Mouse (Mus musculus) forelimb bud, embryonic 11.5 days (tissue): ENCODE results near the gene Actg2.
"Not testable (repeated sequence)": the region's sequence is repeated elsewhere in the genome, so short reads cannot be mapped to it uniquely, and the experiment has no call there.

Source experiments
- DNase-seq: peaks from one replicate; pipeline ENCODE4 v3.0.0-alpha.2; 2012; ENCODE audit warnings: low read depth, low spot score

The Actg2 gene

DNA sequence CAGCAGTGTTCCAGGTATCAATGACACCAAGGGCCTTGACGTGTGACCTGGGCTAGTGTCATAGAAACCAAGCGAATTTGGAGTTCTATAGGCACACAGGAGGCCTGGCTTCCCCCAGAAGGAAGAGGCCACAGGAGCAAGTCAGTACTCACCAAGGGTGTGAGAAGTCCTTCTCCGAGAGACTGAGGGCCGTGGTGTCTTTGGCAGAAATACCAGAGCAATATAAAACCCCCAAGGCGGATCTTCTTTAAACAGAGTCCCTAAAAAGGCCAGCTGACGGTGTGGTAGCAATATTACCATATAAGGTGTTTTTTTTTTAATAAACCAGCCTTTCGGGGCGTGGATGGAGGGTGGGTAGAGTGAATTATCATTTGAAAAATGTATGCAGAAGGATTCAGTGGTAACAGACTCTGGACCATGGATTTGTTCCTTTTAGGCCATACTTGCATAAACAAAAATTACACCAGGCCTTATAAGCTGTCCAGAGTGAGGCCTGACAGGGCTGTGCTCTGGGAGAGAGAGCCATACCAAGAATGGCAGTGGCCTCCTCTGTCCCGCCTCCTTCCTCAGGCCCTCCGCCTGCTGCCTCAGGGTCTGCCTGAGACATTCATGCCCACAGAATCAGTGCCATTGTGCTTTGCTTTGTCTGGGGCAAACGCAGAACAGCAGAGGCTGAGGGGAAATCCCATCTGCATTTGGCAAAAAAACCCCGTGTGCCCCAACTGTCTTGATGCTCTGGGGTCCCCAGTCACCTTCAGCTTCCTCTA, at the start of gene Actg2:
Gene Actg2 (minus strand): TSS at position 238 of the 767 bp plus-strand sequence.
- no peak for DNase-seq

DNA sequence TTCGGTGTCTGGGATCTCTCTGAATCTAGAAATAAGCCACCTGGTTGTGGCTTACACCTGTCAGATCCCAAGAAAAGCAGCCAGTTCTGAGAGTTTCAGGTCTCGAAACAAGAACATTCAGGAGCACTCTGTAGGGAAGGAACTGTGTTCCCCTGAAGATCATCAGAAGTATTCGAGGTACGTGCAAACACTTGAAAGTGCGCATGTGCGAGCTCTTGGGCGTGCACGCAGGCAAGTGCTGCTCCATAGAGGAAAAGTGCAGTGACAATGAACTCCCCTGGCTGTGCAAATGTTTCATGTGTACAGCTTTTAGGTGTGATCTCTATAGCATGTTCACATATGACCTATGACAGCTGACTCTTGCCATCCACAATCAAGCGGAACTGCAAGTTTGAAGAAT, 49.3 kb upstream of the Actg2 start:
- DNase-seq = not testable (repeated sequence)

DNA sequence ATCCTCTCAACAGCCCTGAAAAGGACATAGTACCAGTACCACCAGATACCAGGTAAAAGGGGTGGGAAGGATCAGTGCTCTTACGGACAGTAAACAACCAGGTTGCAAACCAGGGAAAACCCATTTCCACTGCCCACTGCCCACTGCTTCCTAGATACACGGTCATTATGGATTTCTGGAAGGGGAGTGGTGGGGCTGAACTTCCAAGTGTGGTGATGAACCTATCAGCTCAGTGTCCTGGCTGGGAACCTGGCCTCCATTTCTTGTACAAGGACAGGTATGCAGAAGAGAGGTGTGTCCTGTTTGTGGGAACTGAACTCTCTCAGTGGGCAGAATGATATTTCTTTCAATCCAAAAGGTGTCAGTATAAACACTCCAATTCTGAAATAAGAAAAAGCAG, 47.5 kb upstream of the Actg2 start:
- DNase-seq = no peak

DNA sequence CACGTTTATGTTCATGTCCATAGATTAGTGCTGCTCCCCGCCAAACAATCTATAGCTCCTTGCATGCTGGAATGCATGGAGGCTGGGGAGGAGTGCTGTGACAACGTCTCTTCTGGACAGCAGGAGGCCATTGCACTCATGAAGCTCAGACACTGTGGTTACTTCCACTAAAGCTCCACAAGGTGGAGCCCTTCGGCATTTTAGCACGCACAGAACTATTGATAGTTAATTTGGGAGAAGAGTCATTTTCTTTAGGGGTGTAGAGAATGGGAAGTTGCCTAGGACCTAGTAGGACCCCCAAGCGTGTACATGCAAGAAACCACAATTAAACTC, 46.8 kb upstream of the Actg2 start:
- peak; percentile 69 for DNase-seq

DNA sequence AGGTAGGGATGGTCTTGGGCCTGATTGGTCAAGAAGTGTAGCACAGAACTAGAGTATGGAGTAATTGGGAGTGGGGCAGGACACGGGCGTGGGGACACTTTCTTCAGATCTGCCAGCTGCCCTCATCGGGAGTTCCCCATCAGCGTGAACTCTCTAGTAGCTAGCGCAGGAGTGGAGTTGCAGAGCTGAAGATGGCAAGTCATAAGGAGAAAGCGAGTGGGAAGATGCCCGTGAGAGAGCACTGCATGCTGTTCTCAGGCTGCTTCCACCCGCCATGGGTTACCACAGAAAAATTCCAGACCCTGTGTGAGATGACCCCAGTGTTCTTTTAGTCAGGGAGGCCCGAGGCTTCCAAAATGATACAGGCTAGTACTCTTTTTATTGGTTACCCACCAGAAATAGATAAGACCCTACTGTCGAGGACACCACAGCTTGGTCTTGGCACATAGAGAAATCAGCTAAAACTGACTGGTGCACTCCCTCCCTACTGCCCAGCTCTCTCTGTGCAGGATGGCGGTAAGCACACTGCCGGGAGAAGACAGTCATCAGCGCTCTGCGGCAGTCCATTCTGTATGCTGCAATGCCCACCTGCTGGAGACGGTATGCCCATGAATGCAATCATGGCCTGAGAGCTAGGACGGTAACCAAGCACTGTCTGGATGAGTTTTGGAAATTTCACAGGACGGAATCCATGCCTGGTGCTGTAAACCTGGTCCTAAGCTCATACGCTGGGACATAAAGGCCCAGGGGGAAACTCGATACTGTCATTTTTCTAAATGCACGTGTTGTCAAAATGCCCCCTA, 46.3 kb upstream of the Actg2 start:
- no peak for DNase-seq

DNA sequence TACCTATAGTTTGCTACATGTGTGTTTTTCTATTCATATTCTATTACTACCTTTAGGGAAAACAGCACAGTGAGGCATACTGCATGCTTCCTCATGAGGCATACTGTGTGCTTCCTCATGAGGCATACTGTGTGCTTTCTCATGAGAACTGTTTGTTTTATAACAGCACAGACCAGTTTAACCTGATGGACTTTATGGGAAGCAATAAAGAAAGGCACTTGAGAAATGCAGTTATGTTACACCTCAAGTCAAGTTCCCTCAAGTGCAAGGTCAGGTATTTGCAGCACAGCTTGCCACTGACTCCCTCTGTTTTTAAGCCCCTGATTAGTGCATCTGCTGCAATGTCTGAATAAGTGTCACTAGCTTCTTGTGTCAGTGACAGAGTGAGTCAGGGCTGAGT, 41.5 kb upstream of the Actg2 start:
- no peak for DNase-seq

DNA sequence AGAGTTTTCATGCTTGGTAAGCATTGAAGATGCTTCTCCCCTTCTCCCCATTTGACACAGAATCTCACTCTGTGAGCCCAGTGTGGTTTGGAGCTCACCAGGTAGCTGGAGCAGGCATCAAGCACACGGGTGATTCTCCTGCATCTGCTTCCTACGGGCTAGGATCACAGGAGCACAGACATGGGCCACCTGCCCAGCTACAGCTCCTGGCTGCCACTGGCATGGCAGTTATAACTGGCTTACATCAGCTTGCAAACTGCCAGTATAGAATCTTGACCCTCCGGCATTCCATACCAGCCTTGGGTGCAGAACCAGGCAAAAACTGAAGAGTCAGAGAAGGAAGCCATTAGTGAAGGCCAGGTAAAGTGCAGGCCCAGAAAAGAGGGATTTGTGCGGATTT, 39.5 kb upstream of the Actg2 start:
- DNase-seq = no peak

DNA sequence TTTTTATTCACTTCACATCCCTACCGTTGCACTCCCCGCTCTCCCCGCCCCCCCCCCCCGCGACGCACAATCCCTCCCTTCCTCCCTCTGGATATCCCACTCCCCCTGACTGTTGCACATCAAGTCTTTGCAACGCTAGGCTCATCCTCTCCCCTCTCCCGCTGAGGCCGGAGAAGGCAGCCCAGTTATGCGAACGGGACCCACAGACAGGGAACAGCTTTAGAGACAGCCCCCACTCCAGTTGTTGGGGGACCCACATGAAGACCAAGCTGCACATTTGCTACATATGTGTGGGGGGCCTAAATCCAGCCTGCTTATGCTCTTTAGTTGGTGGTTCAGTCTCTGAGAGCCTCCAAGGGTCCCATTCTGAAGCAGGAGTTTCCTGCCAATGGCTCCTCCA, 36.6 kb upstream of the Actg2 start, which contains the start of gene Stambp:
Gene Stambp (minus strand): TSS at position 59 of the 400 bp plus-strand sequence.
- DNase-seq = no peak

DNA sequence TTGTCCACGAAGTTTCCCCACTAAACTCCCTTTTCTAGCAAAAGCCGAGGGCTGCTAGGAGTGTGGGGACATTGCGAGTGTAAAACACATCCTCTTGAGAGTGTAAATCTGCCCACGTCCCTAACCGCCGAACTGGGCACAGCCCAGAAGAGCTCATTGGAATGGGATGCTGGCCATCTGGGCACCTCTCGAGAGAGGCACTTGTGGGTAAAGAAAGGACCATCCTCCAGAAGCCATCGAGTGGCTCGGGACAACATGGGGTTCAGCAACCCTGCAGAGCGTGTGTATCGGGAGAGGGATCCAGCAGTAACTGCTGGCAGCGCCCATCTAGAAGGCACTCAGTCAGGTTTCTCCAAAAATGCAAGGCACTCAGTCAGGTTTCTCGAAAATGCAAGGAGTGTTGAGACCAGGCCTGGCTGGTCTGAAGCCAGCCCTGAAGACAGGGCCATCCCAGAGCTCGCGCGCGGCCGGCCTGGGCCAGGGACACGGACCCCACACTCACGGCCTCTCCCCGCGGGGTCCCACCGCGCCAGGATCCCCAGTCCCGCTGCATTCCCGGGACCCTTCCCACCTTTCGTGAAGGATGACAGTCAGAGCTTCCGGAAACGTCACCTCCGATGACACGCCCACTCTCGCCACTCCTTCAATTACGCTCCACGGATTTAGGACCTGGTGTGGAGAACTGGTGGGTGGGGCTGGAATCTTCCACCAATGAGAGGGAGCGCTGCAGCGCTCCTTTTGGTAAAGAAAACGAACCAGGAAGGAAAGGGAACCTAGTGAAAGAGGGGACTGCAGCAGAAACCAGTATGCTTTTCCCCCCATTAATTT, 36.0 kb upstream of the Actg2 start:
- peak; percentile 90 for DNase-seq

DNA sequence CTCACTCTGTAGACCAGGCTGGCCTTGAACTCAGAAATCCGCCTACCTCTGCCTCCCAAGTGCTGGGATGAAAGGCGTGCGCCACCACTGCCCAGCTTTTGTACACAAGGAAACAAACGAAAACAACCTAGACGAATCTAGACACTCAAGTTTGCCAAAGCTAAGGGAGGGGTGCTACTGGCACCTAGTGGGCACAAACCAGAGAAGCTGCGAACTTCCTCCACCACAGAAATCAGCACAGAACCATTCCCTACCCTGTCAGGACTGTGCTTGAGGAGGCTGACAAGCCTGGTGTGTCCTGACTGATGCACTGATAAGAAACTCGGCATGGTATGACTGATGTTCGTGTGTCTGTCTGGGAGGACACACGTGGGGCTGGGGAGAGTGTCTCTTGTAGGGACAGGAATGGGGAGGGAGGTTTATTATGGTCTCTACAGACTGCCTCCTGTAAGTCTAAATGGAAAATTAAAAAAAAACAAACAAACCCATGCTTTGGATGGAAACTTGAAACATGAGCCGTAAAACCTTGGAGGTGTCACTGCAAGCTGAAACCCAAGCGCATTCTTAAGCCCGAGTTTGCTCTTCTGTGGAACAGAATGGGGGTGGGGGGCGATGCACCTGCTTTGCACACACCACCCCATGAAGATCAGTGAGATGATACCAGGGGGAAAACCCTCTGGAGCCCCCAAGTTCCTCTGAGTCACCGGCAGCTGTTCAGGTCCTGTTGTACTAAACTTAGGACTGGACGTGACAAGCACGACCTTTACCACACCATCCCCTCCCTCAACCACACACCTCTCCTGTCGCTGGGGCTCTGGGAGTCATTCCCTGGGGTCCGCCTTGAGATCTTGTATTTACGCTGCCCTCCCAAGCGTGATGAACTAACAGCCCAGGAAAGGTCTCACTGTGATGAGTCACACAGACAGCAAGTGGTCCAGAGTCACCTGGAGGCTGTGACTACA, 33.1 kb upstream of the Actg2 start:
- no peak for DNase-seq

DNA sequence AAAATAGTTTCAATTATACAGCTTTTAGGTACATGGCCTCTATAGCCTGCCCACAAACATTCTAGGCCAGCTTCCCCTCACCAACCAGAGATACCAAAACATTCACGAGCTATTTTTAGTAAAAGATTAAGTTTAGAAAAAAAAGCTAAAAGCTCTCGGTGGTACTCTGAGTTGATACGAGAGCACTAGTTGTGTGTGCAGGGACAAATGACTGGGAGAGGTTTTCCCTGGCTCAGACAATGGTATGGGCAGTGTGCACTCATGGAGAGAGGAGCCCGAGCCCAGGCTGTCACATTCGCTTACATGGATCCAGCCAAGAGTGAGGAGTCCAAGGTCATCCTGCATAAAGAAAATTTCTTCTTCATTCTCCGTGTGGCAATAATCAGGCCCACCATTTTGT, 19.9 kb upstream of the Actg2 start:
- DNase-seq = no peak

DNA sequence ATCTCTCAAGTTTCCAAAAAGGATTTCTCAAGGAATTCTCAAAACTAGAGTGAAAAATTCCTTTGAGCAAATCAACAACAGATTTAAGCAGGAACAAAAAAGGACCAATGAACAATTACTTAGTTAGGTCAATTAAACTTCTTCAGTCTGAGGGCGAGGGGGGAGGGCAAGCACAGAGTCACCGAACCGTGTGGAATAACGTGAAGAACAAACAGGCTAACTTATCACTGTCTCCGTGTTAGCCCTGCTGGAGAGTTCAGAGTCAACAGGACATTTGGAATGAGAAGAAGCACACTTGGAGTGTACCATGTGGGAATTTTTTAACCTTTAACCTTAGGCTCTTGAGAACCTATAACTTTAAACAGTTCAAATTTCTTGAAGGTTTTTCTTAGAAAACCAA, 12.3 kb upstream of the Actg2 start:
- no peak for DNase-seq

DNA sequence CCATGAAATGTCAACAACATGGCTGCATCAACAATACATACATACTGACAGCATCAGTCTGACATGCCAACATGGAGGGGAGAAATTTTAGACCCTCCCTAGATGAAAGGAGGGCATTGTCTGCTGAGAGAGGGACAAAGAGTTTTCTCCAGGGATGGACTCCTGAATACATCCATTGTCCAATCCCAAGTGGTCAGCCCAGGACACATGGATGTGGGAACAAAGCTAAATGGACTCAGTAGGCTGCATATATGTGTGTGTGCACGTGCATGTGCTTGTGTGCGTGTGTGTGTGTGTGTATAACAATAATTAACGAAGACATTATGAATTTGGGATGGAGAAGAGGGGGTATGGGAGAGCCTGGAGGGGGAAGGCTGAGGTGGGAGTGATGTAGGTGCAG, 9.7 kb upstream of the Actg2 start:
- DNase-seq = no peak

DNA sequence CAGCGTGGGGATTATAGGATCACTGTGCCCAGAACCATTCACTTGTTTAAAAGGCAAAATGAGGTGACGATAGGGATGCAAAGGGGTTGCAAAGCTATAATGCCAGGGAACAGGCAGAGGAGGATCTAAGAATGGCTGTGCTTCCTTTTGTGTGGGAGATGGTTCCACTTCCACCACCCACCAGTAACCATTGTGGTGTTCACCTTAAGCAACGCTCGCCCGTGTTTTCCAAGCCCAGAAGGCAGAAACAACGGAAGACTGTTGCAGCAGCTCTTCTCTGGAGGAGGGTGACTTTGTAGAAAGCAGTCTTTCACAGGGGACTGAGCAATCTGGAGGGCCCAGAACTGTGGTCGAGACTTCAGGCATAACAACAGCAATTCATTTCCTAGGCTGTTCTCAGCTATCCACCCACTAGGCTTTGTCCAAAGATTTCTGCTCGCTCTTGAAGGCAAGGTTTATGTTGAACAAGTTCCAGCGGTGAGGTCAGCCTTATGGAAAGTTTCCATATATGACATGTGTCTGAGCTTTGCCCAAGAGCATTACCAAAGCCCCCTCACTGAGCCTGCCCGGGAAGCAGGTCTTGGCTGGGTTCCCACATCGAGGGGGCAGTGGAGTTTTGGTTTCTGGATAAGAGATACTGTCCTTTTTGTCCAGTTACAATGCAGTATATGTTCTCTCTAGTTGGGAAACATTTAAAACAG, 5.8 kb upstream of the Actg2 start:
- DNase-seq = no peak

DNA sequence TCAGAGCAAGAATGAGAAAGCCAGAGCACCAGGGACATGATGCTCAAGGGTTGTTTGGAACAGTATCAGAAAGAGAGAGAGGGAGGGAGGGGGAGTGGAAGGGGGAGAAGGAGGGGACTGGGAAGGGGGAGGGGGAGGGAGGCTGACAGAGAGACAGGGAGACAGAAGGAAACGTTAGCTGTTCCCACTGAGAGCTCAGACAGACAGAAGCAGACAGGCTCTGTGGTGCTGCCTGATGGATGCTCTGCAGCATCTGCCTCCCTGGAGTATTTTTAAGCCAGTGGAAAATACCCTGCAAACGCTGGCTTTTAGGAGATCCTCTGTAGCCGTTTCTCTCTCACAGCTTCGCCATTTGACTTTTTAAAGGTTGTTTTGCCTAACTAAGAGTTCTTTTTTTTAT, 4.0 kb upstream of the Actg2 start:
- DNase-seq = peak; percentile 1

DNA sequence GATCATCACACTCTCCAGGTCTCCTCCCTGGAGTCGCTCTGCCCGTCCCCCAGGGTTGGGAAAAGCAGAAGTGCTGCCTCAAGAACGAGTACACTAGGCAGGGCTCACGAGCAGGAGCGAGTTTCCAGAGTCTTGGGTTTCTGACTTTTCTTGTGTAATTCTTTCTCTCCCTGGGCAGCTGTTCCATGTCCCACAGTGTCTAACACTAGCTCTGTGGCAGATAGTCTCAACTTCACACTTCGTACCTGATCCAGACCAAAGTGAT, 662 bp upstream of the Actg2 start:
- DNase-seq = no peak

DNA sequence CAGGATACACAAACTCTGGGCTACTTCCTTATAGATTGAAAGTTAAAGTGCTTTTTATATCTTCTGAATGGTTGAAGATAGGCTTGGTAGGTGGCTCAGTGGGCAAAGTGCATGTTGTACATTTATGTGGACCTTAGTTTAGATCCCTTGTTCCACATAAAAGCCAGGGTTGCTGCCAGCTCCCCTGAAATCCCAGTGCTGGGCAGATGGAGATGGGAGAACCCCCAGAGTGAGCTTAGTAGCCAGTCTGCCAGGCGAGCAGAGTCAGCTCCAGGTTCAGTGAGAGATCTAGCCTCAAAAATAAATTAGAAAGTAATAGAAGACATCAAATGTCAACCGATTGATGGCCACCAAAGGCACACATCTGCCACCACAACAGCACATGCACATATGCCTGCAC, 3.5 kb downstream of the Actg2 start:
- no peak for DNase-seq

DNA sequence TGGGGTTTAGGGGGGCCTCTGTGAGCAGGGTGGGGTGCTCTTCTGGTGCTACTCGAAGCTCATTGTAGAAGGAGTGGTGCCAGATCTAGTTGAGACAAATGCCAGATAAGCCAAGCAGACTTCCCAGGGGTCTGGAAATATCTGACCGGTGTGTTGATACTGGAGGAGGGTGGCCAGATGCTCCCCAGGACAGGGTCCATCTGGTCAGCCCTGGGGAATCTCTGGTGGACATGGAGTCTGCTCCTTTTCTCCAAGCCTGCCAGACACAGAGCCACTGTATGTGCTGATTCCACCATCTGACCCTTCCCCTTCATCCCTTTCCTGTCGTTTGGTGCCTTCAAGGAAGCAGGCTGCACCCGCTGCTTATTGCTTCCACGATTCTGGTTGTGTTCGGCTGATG, 12.9 kb downstream of the Actg2 start:
- DNase-seq = no peak

DNA sequence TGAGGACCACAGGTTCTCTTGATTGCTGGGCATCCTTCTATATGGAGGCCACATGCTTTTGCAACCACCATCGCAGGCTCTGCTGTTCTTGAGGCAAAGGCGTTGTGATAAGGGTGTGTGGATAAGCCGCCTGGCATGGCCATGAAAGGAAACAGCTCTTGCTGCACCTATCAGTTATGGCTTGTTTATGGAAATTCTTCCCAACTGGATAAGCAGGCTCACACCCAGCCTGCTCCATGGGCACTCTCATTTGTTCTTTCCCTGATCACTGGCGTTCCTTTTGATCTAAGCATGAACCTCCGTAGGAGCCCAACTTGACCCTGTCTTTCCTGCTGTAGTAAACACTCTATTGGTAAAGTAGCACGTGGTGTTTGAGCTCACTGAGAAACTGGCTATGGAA, 14.3 kb downstream of the Actg2 start:
- no peak for DNase-seq

DNA sequence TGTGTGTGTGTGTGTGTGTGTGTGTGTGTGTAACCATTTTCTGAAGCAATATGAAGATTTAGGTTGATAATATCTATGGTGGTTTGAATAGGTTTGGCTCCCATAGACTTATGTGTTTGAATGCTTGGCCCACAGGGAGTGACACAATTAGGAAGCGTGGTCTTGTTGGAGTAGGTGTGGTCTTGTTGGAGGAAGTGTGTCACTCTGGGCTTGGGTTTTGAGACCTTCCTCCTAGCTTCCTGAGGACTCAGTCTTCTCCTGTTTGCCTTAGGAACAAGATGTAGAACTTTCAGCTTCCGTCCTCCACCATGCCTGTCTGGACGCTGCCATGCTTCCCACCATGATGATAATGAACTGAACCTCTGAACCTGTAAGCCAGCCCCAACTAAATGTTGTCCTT, 17.4 kb downstream of the Actg2 start:
- no peak for DNase-seq

DNA sequence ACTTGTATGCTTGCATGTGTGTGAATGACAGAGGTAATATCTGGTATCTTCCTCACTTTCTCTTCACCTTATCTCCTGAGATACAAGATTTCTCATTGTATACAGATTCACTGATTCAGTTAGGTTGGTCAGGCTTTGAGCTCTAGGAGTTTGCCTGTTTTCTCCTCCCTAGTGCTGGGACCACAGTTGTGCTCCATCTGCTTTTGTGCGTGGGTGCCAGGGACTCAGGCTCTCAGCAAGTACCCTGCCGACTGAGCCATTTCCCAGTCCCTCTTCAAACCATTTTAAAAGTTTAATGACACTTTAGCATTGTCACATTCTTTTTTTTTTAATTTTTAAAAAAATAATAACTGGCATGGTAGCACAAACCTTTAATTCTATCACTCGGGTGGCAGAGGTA, 20.9 kb downstream of the Actg2 start:
- DNase-seq = no peak
